Mouse (Mus musculus): Measurements from ENCODE around the gene Srpk2. TPM values are rescaled to one million over a fixed set of nuclear protein-coding genes. Genes with fewer than 3 reads are reported as not detected.

Srpk2 gene
- total and polyA plus RNA-seq, 3 experiments = 20.6 to 31.1 (median 23.3) TPM

- Histone ChIP-seq H3K9ac (ENCODE audit: insufficient read depth, low read depth) (no peak overlapping the region), H3K4me3 (replicated peaks in 1 of 3; ENCODE audit: low read depth in 2 of 3, low read length in 2 of 3, poor library complexity in 1 of 3) (no peak overlapping the region), H3K79me2 (replicated peaks; ENCODE audit: control insufficient read depth, extremely low read depth, insufficient read depth, poor library complexity, severe bottlenecking) (no peaks in the 10 kb centered on the region), H3K36me3 (replicated peaks in 1 of 2; ENCODE audit: control insufficient read depth in 1 of 2, insufficient read depth in 1 of 2, low read length in 1 of 2) (peaks cover 11 to 31% of the 10 kb centered on the region in 2 experiments), H3K4me1 (ENCODE audit: control insufficient read depth in 1 of 2, insufficient read depth in 2 of 2) (no peaks in the 10 kb centered on the region), H3K27ac (ENCODE audit: insufficient read depth, low read depth) (no peak overlapping the region), H3K4me2 (ENCODE audit: insufficient read depth, low read depth, poor library complexity, severe bottlenecking) (no peak overlapping the region), H3K27me3 (replicated peaks) (no peaks in the 10 kb centered on the region), H3K9me3 (replicated peaks; ENCODE audit: low read length) (no peaks in the 10 kb centered on the region)
- no peak for DNase-seq (ENCODE audit: extremely low read depth)
- dilution Hi-C loops (cut with MboI; ENCODE audit: extremely low pct_ligation_motif_present, extremely low pct_unique_long_range_greater_than_20kb, low sequenced_read_pairs) (no loop called here), in situ Hi-C loops (cut with MboI; ENCODE audit: low pct_ligation_motif_present, low pct_unique_long_range_greater_than_20kb, low sequenced_read_pairs) (no loop called here)
- no peak for TF ChIP-seq MAFK (IDR thresholded peaks at IDR 0.05; ENCODE audit: insufficient replicate concordance, low read length)
- no peak for TF ChIP-seq EP300 (IDR thresholded peaks at IDR 0.05; ENCODE audit: low read length)
- TF ChIP-seq USF2 (conservative IDR thresholded peaks at IDR 0.05; ENCODE audit: low read depth, low read length) = no peak
- no peak for TF ChIP-seq PAX5 (IDR thresholded peaks at IDR 0.05; ENCODE audit: low read length)
Measured at GRCm38 (mm10) chr5:23568188-23568587, 116.2 kb downstream of the Srpk2 start.

GRCm38 (mm10) chr5:23566382-23566781 lies 118.0 kb downstream of the Srpk2 start:
- H3K27me3 ChIP-seq (replicated peaks) = no peaks in the 10 kb centered on the region
- no peak for DNase-seq (ENCODE audit: extremely low read depth)
- H3K4me3 ChIP-seq (replicated peaks in 1 of 3; ENCODE audit: low read depth in 2 of 3, low read length in 2 of 3, poor library complexity in 1 of 3) = no peak overlapping the region
- TF ChIP-seq JUND (conservative IDR thresholded peaks at IDR 0.05; ENCODE audit: low read depth, low read length) = no peak
- TF ChIP-seq MAZ (IDR thresholded peaks at IDR 0.05; ENCODE audit: low read depth, low read length) = no peak
- TF ChIP-seq POLR2AphosphoS2 (IDR thresholded peaks at IDR 0.05; ENCODE audit: low read depth, low read length) = no peak
- TF ChIP-seq UBTF (IDR thresholded peaks at IDR 0.05; ENCODE audit: low read depth, low read length) = no peak
- no peak for TF ChIP-seq ZMIZ1 (IDR thresholded peaks at IDR 0.05; ENCODE audit: low read depth, low read length)
- TF ChIP-seq GABPA (IDR thresholded peaks at IDR 0.05; ENCODE audit: insufficient replicate concordance, low read depth, low read length) = no peak
- TF ChIP-seq ETS1 (conservative IDR thresholded peaks at IDR 0.05; ENCODE audit: low read depth, low read length) = no peak
- no peak for TF ChIP-seq PAX5 (IDR thresholded peaks at IDR 0.05; ENCODE audit: low read length)
- TF ChIP-seq KAT2A (IDR thresholded peaks at IDR 0.05; ENCODE audit: insufficient replicate concordance, low read length) = no peak
- TF ChIP-seq CHD1 (IDR thresholded peaks at IDR 0.05; ENCODE audit: low read depth, low read length) = no peak
- no peak for TF ChIP-seq EP300 (IDR thresholded peaks at IDR 0.05; ENCODE audit: low read length)
- no peak for TF ChIP-seq TCF12 (IDR thresholded peaks at IDR 0.05; ENCODE audit: low read depth, low read length)
- H3K36me3 ChIP-seq (replicated peaks in 1 of 2; ENCODE audit: control insufficient read depth in 1 of 2, insufficient read depth in 1 of 2, low read length in 1 of 2) = peaks cover 19 to 47% of the 10 kb centered on the region in 2 experiments
- H3K9me3 ChIP-seq (replicated peaks; ENCODE audit: low read length) = no peaks in the 10 kb centered on the region
- no peaks in the 10 kb centered on the region for H3K4me1 ChIP-seq (ENCODE audit: control insufficient read depth in 1 of 2, insufficient read depth in 2 of 2)
- H3K27ac ChIP-seq (ENCODE audit: insufficient read depth, low read depth) = no peak overlapping the region
- dilution Hi-C loops (cut with MboI; ENCODE audit: extremely low pct_ligation_motif_present, extremely low pct_unique_long_range_greater_than_20kb, low sequenced_read_pairs) = no loop called here
- in situ Hi-C loops (cut with MboI; ENCODE audit: low pct_ligation_motif_present, low pct_unique_long_range_greater_than_20kb, low sequenced_read_pairs) = no loop called here
- H3K9ac ChIP-seq (ENCODE audit: insufficient read depth, low read depth) = no peak overlapping the region
- no peaks in the 10 kb centered on the region for H3K79me2 ChIP-seq (replicated peaks; ENCODE audit: control insufficient read depth, extremely low read depth, insufficient read depth, poor library complexity, severe bottlenecking)
- no peak overlapping the region for H3K4me2 ChIP-seq (ENCODE audit: insufficient read depth, low read depth, poor library complexity, severe bottlenecking)
